In the genomic region with DNA sequence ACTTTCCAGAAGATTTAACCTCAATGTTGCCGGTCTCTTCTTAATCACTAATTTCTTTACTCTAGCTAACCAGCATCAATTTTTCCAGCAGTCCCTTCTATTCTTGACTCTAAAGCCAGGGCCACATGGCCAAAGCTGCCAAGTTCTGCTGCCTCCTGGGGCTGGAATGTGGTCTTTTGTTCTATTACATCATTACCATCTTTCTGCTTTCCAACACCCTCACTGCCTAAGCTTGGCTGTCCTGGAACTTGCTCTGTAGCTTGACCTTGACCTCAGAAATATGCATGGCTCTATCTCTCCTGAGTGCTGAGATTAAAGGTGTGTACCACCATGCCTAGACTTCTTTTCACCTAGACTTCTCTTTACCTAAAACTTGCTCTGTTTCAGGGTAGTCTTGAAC, we compare ENCODE assay signal across 28 mouse cellular contexts.
A peak's percentile ranks its signal among the peaks of the same experiment; 100 is the strongest.
DNase-seq lines count a peak whose midpoint lies in the region; ATAC-seq lines count a peak whose summit lies in the region.
"Had no signal": no experiment of that assay in that cellular context is flagged by ENCODE, and none has a peak within 500 bp of the region (broad histone marks: within the 10 kb centered on the region; RNA-seq: fewer than 3 reads in every experiment).

No protein-coding gene starts in this region.

- H3K9me3 ChIP-seq in liver, embryonic 12.5 days (replicated peaks), result no peaks in the 10 kb centered on the region; the same call in 1 of the 2 replicates
- H3K9me3 ChIP-seq: embryonic facial prominence, embryonic 13.5 days; embryonic facial prominence, embryonic 15.5 days; forebrain, embryonic 10.5 days; forebrain, embryonic 12.5 days had no signal

- no peak overlapping the region for H3K4me3 ChIP-seq in liver, embryonic 12.5 days
- H3K4me3 ChIP-seq: embryonic facial prominence, embryonic 13.5 days; embryonic facial prominence, embryonic 15.5 days; erythroblast, embryonic 14.5 days; forebrain, embryonic 10.5 days; forebrain, embryonic 12.5 days had no signal

- no peaks in the 10 kb centered on the region for H3K4me1 ChIP-seq in liver, embryonic 12.5 days
- H3K4me1 ChIP-seq: forebrain, embryonic 10.5 days; forebrain, embryonic 12.5 days had no signal

- no peak for ATAC-seq in liver, embryonic 12.5 days
- ATAC-seq: activated CD4-positive, CD25-positive, alpha-beta regulatory T cell, adult 4 months; CD4-positive, CD25-positive, alpha-beta regulatory T cell, adult 4 months; forebrain, embryonic 14.5 days; forebrain, embryonic 16.5 days; Patski had no signal

- H3K9ac ChIP-seq in liver, embryonic 12.5 days, result no peak overlapping the region
- H3K9ac ChIP-seq: embryonic facial prominence, embryonic 13.5 days; embryonic facial prominence, embryonic 15.5 days; forebrain, embryonic 12.5 days had no signal

- DNase-seq in 3T3-L1 (ENCODE audit: low read depth, low spot score), result peak; percentile 32
- DNase-seq in ES-CJ7 (ENCODE audit: low read depth, low spot score), result peak; percentile 39
- peak; percentile 54 for DNase-seq in R1 (ENCODE audit: low read depth, low spot score)
- peak; percentile 24 for DNase-seq in adipocyte (ENCODE audit: low spot score)
- DNase-seq in layer of hippocampus, postnatal 14 days (ENCODE audit: low spot score in 2 of 2), result no peak
- no peak for DNase-seq in right cerebral cortex, adult 18-20 months
- DNase-seq: adrenal gland, adult 8-10 months; adrenal gland, postnatal 25 days; B cell, adult 2 months; cerebellum, adult 11 months; cerebellum, adult 18-20 months; cerebellum, adult 8-10 months; cerebellum, adult 9-11 months; cerebellum, postnatal 14 days; cerebellum, postnatal 36 days; embryo, embryonic 11 days had no signal

- no peaks in the 10 kb centered on the region for H3K27me3 ChIP-seq in liver, embryonic 12.5 days (replicated peaks)
- H3K27me3 ChIP-seq: CH12.LX; embryonic facial prominence, embryonic 13.5 days; embryonic facial prominence, embryonic 15.5 days; forebrain, embryonic 12.5 days; Patski had no signal

- WGBS in liver, embryonic 12.5 days (ENCODE audit: insufficient replicate concordance), result 81% methylated on average over 1 of the region's 1 CpGs

- no peaks in the 10 kb centered on the region for H3K36me3 ChIP-seq in liver, embryonic 12.5 days
- H3K36me3 ChIP-seq: embryonic facial prominence, embryonic 13.5 days; embryonic facial prominence, embryonic 15.5 days; forebrain, embryonic 10.5 days; forebrain, embryonic 12.5 days had no signal

- H3K27ac ChIP-seq in liver, embryonic 12.5 days, result no peak overlapping the region
- H3K27ac ChIP-seq: embryonic facial prominence, embryonic 13.5 days; embryonic facial prominence, embryonic 15.5 days; forebrain, embryonic 10.5 days; forebrain, embryonic 12.5 days had no signal

- no peak overlapping the region for H3K4me2 ChIP-seq in liver, embryonic 12.5 days
- H3K4me2 ChIP-seq: embryonic facial prominence, embryonic 13.5 days; embryonic facial prominence, embryonic 15.5 days; forebrain, embryonic 12.5 days had no signal

Comparison
In these comparisons a context has a peak if more than half of its experiments do, and no peak if none do; other contexts are left out.
1. DNase-seq: peak in 3T3-L1 (single experiment), ES-CJ7 (single experiment), R1 (single experiment) and adipocyte (single experiment); none in layer of hippocampus, postnatal 14 days (0 of 2) and right cerebral cortex, adult 18-20 months (single experiment).